Mouse (Mus musculus): Measurements from ENCODE around the gene Fbxl18. TPM values are rescaled to one million over a fixed set of nuclear protein-coding genes. Genes with fewer than 3 reads are reported as not detected.
"Not testable (repeated sequence)": the region's sequence is repeated elsewhere in the genome, so short reads cannot be mapped to it uniquely, and the experiment has no call there.

The Fbxl18 gene
- total RNA-seq, 2 experiments from 2014 or later, result 4.6 to 4.7 TPM

DNA sequence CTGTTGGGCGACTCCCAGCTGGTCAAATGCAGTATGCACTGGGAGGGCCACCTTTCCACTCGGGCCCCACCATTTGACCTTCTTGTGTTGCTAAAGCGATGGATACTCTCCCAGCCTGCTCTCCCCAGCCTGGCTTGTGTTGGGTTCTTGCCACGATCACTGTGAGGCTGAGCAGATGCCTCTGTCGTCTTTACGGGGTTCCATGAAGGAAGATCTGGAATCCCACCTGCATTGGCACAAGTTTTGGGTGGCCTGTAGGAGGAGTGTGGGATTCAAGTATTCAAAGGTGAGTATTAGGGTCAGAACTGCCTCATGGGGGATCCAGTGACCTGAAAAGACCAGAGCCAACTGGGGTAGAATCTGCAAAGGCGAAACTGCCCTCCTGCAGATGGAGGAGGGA lies 5.4 kb upstream of the Fbxl18 start:
- peak in 1 of 2 experiments; percentile 24 for DNase-seq

- DNase-seq, result no peak
These were observed 4.8 kb upstream of the Fbxl18 start for GRCm38 (mm10) chr5:142899932-142900533.

DNA sequence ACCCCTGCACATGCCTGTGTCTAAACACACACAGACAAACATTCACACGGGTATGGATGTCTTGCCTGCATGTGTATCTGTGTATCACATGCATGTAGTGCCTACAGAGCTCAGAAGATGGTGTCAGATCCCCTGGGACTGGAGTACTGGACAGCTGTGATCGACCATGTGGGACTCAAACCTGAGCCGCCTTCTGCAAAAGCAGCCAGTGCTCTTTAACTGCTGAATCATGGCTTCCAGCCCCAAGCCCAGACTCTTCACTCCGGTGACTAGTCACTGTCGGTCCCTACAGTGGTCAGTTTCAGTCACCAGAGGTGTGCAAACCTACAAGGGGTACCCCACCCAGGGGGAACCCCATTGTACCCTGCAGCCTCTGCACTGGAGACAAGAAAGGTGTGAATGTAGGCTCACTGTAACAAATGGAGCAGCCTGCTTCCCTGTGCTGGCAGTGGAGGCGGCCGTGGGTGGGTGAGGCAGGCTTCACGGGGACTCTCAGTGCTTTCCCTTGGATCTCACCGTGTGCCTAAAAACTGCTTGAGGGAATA lies 3.9 kb upstream of the Fbxl18 start:
- no peak for DNase-seq

- DNase-seq, result no peak
These were observed 3.1 kb upstream of the Fbxl18 start for GRCm38 (mm10) chr5:142898316-142898715.

DNA sequence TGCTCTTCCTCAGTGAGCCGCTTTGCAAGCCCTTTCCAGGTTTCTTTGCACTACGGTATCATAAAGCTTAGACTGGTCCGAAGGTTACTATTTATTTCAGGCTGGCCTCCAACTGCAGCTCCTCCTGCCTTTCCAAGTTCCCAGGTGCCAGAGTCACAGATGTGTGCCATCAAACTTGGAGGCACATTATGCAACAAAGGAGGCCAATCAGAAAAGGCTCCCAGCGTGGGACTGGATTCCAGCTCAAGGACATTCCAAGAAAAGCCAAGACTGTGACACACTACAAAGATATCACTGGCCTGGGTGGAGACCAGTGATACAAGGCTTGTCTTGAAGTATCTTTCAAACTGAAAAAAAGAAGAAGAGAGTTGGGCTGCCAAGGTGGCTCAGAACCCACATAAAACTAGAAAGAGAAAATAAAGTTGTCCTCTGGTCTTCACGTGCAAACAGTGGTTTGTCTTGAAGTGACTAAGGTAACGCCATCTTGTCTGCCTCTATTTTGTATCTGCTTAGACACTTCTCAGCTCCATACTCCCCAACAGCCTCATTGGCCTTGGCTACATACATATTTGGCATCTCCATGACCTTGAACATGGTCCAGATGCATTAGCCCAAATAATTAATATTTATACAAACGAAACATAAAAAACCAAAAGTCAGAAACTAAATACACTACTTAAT lies 2.5 kb upstream of the Fbxl18 start:
- peak; percentile 54 to 59 for DNase-seq

GRCm38 (mm10) chr5:142896713-142897112 lies 1.5 kb upstream of the Fbxl18 start:
- no peak for DNase-seq

DNA sequence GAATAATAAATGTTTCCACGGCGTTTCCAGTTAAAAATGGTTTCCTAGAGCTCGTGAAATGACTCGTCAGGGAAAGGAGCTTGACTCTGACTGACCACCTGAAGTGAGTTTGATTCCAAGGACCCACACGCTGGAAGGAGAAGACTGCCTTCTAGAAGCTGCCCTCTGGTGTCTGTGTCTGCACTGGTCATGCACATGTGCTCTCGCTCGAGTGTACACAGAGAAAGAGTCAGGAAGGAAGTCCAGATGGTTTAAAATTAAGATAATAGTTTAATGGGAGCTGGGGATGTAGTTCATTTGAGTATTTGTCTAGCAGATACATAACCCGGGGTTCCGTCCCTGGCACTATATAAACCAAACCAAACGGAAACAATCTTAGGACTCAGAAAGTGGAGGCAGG lies 971 bp upstream of the Fbxl18 start:
- no peak for DNase-seq

GRCm38 (mm10) chr5:142891396-142891795 lies 3.8 kb downstream of the Fbxl18 start:
- DNase-seq, result no peak

DNA sequence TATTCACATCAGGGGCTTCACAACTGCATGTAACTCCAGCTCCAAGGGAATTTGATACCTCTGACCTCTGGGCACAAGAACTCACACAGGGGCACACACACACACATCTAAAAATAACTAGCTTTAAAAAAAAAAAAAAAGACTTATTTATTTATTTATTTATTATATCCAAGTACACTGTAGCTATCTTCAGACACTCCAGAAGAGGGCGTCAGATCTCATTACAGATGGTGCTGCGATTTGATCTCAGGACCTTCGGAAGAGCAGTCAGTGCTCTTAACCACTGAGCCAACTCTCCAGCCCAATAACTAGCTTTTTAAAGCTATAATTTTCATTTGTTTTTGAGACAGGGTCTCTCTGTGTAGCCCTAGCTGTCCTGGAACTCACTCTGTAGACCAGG lies 7.7 kb downstream of the Fbxl18 start:
- DNase-seq, result not testable (repeated sequence)

GRCm38 (mm10) chr5:142886761-142887160 lies 8.5 kb downstream of the Fbxl18 start:
- DNase-seq, result no peak

DNA sequence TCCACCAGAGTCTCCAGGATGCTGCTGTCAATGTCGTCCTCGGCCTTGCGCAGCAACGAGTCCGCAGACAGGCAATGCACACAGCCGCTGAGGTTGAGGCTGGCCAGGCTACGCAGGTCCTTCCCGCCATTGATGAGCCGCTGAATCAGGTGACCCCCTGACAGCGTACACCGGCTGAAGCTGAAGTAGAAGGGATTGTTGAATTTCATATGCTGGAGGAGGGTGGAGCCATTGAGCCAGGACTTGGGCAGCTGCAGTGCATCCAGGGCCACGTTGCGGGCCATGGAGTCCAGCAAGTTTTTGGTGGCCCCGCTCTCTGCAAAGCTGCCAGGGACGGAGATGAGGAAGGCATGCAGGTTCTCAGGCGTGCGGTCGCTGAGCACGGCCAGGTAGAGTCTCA lies 9.0 kb downstream of the Fbxl18 start:
- DNase-seq, result no peak

DNA sequence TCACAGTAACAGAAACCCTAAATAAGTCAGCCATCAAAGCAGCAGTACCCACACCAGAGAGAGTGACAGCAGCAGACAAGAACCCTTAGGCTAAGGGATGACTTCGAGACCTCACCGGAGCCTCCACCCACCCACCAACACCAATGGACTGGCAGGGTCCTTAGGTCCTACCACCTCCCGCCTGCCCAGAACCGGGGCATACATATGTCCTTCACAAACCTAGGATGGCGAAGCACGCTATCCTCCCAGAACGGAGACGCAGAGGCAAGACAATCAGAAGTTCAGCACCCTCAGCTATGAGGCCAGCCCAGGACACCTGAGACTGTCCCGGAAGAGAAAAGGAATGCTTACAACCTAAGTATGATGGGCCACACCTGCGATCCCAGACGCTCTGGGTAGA lies 12.8 kb downstream of the Fbxl18 start:
- DNase-seq, result no peak

- no peak for DNase-seq
These were observed 13.3 kb downstream of the Fbxl18 start for GRCm38 (mm10) chr5:142881936-142882335.

- DNase-seq, result peak; percentile 35 to 70
These were observed 14.3 kb downstream of the Fbxl18 start for GRCm38 (mm10) chr5:142880806-142881516.

- no peak for DNase-seq
These were observed 15.0 kb downstream of the Fbxl18 start for GRCm38 (mm10) chr5:142880246-142880645.

DNA sequence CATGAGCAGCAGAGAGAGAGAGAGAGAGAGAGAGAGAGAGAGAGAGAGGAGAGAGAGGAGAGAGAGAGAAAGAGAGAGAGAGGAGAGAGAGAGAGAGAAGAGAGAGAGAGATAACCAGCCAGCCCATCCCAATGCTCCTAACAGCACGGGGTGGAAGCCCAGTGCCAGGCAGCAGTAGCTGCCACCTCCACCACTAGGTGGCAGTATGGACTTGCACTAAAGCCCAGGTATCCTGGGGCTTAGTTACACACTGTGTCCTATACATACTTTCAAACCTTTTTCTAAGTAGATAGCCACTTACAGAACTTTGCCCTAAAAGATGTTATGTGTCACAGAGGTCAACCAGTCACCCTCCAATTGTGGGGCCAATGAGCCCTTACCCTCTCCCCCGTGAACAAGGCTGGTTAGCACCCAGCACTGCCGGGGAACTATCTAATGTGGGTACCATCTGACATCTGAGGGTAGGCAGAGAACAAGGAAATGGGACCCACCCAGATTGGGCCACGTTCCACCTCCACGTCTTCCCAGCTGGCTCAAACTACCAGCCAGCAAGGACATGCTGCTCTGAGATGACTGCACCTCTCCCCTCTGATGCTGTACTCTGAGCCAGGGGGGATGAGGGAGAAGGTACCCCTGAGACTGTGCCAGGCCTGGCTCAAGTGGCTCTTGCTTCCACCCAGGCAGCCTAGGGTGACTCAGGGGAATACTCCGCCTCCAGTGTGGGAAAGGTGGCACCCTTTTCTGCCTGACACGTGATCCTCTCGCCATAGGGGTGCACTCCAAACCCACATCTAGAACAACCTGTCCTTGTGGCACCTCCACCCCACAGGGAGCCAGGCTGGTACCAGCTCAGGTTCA lies 15.7 kb downstream of the Fbxl18 start:
- peak; percentile 81 to 87 for DNase-seq

DNA sequence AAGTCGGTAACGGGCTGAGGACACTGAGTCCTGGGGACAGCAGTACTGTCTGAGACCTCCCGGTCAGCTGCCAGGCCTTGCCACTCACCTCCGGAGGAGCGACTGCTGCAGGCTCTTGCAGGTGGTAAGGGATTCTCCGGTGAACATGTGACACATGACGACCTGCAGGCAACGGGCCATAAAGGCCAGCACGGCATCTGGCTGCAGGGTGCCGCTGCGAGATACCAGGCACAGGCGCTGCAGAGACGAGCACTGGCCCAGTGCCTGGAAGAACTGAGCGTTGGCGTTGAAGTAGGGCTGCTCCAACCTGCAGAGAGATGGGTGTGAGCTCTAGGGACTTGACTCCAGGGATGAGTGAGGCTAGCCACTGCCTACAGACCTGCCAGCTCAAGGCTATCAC lies 16.7 kb downstream of the Fbxl18 start:
- peak in 1 of 2 experiments; percentile 34 for DNase-seq

- peak; percentile 83 to 89 for DNase-seq
These were observed 17.6 kb downstream of the Fbxl18 start for GRCm38 (mm10) chr5:142877337-142878280.

- DNase-seq, result no peak
These were observed 18.3 kb downstream of the Fbxl18 start for GRCm38 (mm10) chr5:142876896-142877295.

- DNase-seq, result peak; percentile 49 to 50
These were observed 19.7 kb downstream of the Fbxl18 start for GRCm38 (mm10) chr5:142875513-142875905.

All from heart, adult 18-20 months (tissue).